Mouse (Mus musculus) midbrain, embryonic 13.5 days (tissue): ENCODE data around the gene Sgk2. TPM values are rescaled to one million over a fixed set of nuclear protein-coding genes. Genes with fewer than 3 reads are reported as not detected.
"Not testable (repeated sequence)": the region's sequence is repeated elsewhere in the genome, so short reads cannot be mapped to it uniquely, and the experiment has no call there.

Experiments
- ATAC-seq: fragments of 200-750 bp; cut with Nextera tagmentation; 2 replicates; pipeline ENCODE4 v1.8.0; 2017; ENCODE audit warnings: mild to moderate bottlenecking, moderate TSS enrichment, moderate library complexity
- H3K27ac ChIP-seq: fragments of 300-500 bp; sonication (generic); 2 replicates; pipeline ENCODE4 v1.5.1; 2015; ENCODE audit warnings: inconsistent platforms, mild to moderate bottlenecking, moderate library complexity
- H3K27me3 ChIP-seq: fragments of 300-500 bp; sonication (generic); 2 replicates; pipeline ENCODE4 v1.6.1; 2015; ENCODE audit warnings: mild to moderate bottlenecking, inconsistent platforms
- H3K36me3 ChIP-seq: fragments of 300-500 bp; sonication (generic); 2 replicates; pipeline ENCODE4 v1.6.1; 2015; ENCODE audit warnings: mild to moderate bottlenecking, inconsistent platforms
- H3K4me1 ChIP-seq: fragments of 300-500 bp; sonication (generic); replicated peaks from 2 replicates; pipeline ENCODE4 v1.6.1; 2015; ENCODE audit warnings: inconsistent platforms
- H3K4me2 ChIP-seq: fragments of 300-500 bp; sonication (generic); replicated peaks from 2 replicates; pipeline ENCODE4 v1.6.1; 2015; ENCODE audit warnings: moderate library complexity, mild to moderate bottlenecking, inconsistent platforms
- H3K4me3 ChIP-seq: fragments of 300-500 bp; sonication (generic); replicated peaks from 2 replicates; pipeline ENCODE4 v1.5.1; 2015; ENCODE audit warnings: mild to moderate bottlenecking, inconsistent platforms
- H3K9ac ChIP-seq: fragments of 300-500 bp; sonication (generic); replicated peaks from 2 replicates; pipeline ENCODE4 v1.6.1; 2015; ENCODE audit warnings: mild to moderate bottlenecking, inconsistent platforms
- H3K9me3 ChIP-seq: fragments of 300-500 bp; sonication (generic); 2 replicates; pipeline ENCODE4 v1.6.1; 2016; ENCODE audit warnings: mild to moderate bottlenecking, inconsistent platforms
- WGBS: fragments of 180-500 bp; shearing (Covaris S2); methylation state at CpG from one replicate; pipeline ENCODE4 v1.1.7; 2015; 5-methylcytosine and 5-hydroxymethylcytosine counted together
- polyA plus RNA-seq: library from polyadenylated mRNA; unstranded; fragments of >200 nt; fragmentation: Nextera tagmentation; extraction: Ambion mirVana; gene quantifications from 2 replicates; pipeline ENCODE4 v1.2.1, GENCODE M21; 2015

Sgk2 gene
- polyA plus RNA-seq, 1 experiment from 2014 or later, result not detected

DNA sequence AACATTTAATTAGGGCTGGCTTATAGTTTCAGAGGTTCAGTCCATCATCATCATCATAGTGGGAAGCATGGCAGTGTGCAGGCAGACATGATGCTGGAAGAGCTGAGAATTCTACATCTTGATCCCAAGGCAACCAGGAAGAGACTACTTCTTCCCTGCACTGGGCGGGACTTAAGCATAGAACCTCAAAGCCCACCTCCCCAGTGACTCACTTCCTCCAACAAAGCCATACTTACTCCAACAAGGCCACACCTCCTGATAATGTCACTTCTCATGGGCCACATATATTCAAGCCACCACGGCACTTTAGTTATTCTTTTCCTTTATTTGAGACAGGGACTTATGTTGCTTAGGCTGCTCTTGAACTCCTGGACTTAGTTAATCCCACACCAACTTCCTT lies 62.0 kb downstream of the Sgk2 start:
- no peaks in the 10 kb centered on the region for H3K9me3 ChIP-seq
- H3K27me3 ChIP-seq, result no peaks in the 10 kb centered on the region
- no peak overlapping the region for H3K4me2 ChIP-seq
- WGBS, result 83% methylated on average over 2 of the region's 2 CpGs
- ATAC-seq, result no peak
- H3K4me3 ChIP-seq, result no peak overlapping the region
- H3K27ac ChIP-seq, result no peak overlapping the region
- H3K4me1 ChIP-seq, result peaks cover 9% of the 10 kb centered on the region
- no peak overlapping the region for H3K9ac ChIP-seq
- peaks cover 34% of the 10 kb centered on the region for H3K36me3 ChIP-seq

DNA sequence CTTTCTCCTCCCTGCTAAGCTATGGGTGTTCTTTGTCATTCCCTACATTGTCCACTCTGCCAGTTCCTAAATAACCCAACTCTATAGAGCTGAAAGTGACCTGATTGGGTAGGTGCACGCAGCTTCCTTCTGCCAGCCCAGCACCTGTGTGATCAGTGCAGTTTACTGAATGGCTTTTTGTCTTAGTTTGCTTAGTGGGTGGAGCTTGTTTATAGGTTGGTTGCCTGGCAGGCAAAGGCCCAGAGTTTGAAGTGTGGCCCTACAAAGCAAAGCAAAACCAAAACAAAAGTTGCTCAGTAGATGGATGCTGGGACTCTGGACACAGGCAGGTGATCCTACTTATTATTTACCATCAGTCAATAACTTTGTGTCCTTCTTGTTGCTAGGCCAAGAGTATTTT lies 64.6 kb downstream of the Sgk2 start:
- H3K9ac ChIP-seq, result no peak overlapping the region
- ATAC-seq, result no peak

DNA sequence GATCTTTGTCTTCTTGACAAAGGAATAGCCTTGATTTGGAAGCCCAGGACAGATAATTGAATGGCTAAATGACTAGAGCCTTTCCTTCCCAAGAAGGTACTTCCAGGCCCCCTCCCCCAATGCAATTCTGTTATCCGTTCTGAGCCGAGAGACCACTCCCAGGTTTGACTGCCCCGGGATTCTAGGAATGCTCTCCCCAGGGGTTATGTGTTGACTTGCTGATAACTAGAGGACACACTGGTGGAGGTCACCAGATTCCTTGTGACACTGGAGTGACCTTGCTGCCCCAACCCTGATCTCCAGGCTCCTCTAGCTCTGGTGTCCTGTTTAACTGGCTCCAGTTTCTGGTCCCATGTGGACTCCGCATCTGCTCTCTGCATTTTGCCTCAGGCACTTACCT lies 65.0 kb downstream of the Sgk2 start:
- no peaks in the 10 kb centered on the region for H3K9me3 ChIP-seq
- H3K27me3 ChIP-seq, result 0 out of 2 replicates have a peak, but pooled peaks cover 5% of the 10 kb centered on the region
- H3K27ac ChIP-seq, result no peak overlapping the region
- no peak overlapping the region for H3K9ac ChIP-seq
- peaks cover 26% of the 10 kb centered on the region for H3K4me1 ChIP-seq
- 33% methylated on average over 4 of the region's 4 CpGs for WGBS
- H3K4me2 ChIP-seq, result no peak overlapping the region
- no peak overlapping the region for H3K4me3 ChIP-seq
- peaks cover 9% of the 10 kb centered on the region for H3K36me3 ChIP-seq
- ATAC-seq, result no peak

More for the DNA sequence above, 64.6 kb downstream of the Sgk2 start:
- no peak overlapping the region for H3K4me3 ChIP-seq
- 0 out of 2 replicates have a peak, but pooled peaks cover 5% of the 10 kb centered on the region for H3K27me3 ChIP-seq
- H3K9me3 ChIP-seq, result no peaks in the 10 kb centered on the region
- no peak overlapping the region for H3K4me2 ChIP-seq
- no peak overlapping the region for H3K27ac ChIP-seq
- peaks cover 26% of the 10 kb centered on the region for H3K4me1 ChIP-seq
- 79% methylated on average over 1 of the region's 1 CpGs for WGBS
- peaks cover 13% of the 10 kb centered on the region for H3K36me3 ChIP-seq

DNA sequence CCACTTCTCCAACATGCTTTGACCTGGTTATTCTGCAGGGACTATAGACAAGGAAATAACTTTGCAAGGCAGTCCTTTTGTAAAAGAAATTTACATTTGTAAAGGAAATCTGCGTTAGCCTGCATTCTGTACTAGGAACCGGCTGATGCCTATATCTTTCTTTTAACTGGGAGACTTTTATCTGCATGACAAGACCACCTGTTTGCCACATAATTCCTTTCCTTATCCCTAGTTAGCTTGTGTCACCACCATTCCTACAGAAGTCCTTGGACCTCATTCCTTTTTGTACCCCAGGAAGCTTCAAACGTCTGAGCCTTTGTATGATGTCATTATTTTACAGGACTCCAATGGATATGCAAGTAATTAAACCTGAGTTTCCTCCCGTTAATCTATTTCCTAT lies 65.7 kb downstream of the Sgk2 start:
- Histone ChIP-seq H3K4me2 (no peak overlapping the region), H3K4me3 (no peak overlapping the region), H3K4me1 (peaks cover 26% of the 10 kb centered on the region), H3K9me3 (no peaks in the 10 kb centered on the region), H3K27me3 (0 out of 2 replicates have a peak, but pooled peaks cover 5% of the 10 kb centered on the region), H3K36me3 (peaks cover 3% of the 10 kb centered on the region), H3K27ac (no peak overlapping the region), H3K9ac (no peak overlapping the region)
- ATAC-seq, result no peak
- WGBS, result 67% methylated on average over 4 of the region's 4 CpGs

DNA sequence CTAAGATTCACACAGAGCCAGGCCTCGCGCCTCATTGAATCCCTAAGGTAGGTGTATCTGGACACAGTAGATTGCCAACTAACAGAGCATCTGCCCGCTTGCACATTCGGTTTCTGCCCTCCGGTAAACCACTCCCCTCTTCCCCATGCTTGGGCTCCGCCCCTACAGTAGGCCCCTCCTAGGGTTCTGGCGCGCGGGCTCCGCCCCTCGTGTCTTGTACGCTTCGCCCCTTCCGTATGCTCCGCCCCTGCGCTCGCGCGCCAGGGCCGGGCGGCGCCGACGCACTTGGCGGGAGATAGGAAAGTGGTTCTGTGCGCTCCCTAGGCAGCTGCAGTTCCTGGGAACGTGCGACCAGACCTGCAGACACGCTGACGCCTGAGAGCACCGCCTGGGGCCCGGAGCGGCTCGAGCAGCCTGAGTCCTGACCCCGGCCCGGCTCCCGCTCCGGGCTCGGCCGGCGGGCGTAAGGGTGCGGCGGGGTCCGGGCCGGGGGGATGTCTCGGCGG lies 67.3 kb downstream of the Sgk2 start, which contains the start of gene Mybl2:
Mybl2 (plus strand) TSS at position 353 of the 506 bp plus-strand sequence.
- no peaks in the 10 kb centered on the region for H3K9me3 ChIP-seq

DNA sequence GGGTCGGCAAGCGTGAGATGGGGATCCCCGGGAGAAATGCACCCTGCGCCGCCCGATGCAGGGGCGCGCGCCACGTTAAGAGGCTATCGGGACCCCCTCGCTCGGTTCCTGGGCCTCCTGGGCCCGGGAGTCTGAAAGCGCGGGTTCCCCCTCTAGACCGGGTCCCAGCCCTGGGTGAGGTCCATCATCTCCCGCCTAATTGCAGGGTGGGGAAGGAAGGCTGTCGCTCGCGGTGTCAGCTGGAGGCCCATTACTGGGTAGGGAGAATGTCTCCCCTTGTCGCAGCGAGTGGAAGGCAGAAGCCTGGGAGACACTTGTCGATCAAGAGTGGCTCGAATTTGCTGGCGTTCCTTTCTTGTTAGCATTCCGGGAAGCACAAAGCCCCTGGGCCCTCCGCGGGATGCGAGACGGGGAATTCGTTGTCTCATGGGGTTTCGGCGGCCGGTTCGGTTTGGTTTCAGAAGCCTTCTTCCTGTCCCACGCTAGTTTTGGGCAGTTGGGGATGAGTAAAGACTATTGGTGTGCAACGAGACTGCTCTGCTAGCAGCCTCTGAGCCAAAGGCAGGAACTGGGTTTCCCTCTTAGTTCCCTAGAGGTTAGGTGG lies 67.9 kb downstream of the Sgk2 start:
- peak; percentile 51; the same call in 1 of the 2 replicates for ATAC-seq
- H3K27ac ChIP-seq, result no peak overlapping the region
- 0 out of 2 replicates have a peak, but pooled peaks cover 5% of the 10 kb centered on the region for H3K27me3 ChIP-seq
- peak overlapping the region; percentile 55 for H3K4me3 ChIP-seq
- peak overlapping the region; percentile 98 for H3K4me2 ChIP-seq
- peaks cover 3% of the 10 kb centered on the region; the same call in 1 of the 2 replicates for H3K36me3 ChIP-seq
- H3K4me1 ChIP-seq, result peaks cover 23% of the 10 kb centered on the region
- no peaks in the 10 kb centered on the region for H3K9me3 ChIP-seq
- peak overlapping the region; percentile 66 for H3K9ac ChIP-seq
- under 1% methylated on average over 24 of the region's 38 CpGs for WGBS

More for the DNA sequence above, 67.3 kb downstream of the Sgk2 start, which contains the start of gene Mybl2:
- Histone ChIP-seq H3K36me3 (peaks cover 3% of the 10 kb centered on the region; the same call in 1 of the 2 replicates), H3K9ac (peak within 1 kb of the TSS; percentile 66), H3K4me1 (peaks cover 23% of the 10 kb centered on the region), H3K27ac (no peak within 1 kb of the TSS), H3K4me3 (peak within 1 kb of the TSS; percentile 55), H3K4me2 (peak within 1 kb of the TSS; percentile 98), H3K27me3 (0 out of 2 replicates have a peak, but pooled peaks cover 5% of the 10 kb centered on the region)
- peak; percentile 97 for ATAC-seq
- WGBS, result under 1% methylated on average over 47 of the region's 48 CpGs

DNA sequence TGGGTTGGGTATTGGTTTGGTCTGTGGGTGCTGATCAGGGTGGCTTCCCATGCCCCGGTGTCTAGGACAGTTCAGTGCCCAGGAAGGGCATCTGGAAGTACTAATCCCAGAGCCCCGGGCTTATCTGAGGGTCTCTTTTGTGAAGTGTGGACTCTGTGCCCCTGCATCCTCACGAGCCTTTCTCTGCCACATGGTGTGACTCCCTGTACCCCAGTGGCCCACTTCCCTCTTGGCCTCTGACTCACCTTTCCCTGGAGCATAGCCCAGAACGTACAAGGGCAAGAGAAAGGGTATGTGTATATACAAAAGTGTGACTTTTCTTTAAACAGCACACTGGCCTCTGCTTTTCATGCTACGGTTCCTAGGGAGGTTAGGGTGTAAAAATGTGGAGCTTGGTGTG lies 68.6 kb downstream of the Sgk2 start:
- 0 out of 2 replicates have a peak, but pooled peaks cover 5% of the 10 kb centered on the region for H3K27me3 ChIP-seq
- H3K9ac ChIP-seq, result peak overlapping the region; percentile 66; the same call in 1 of the 2 replicates
- no peaks in the 10 kb centered on the region for H3K9me3 ChIP-seq
- H3K36me3 ChIP-seq, result no peaks in the 10 kb centered on the region
- H3K4me1 ChIP-seq, result peaks cover 23% of the 10 kb centered on the region
- no peak overlapping the region for H3K27ac ChIP-seq
- ATAC-seq, result no peak
- 29% methylated on average over 5 of the region's 5 CpGs for WGBS
- peak overlapping the region; percentile 55 for H3K4me3 ChIP-seq
- H3K4me2 ChIP-seq, result peak overlapping the region; percentile 98

DNA sequence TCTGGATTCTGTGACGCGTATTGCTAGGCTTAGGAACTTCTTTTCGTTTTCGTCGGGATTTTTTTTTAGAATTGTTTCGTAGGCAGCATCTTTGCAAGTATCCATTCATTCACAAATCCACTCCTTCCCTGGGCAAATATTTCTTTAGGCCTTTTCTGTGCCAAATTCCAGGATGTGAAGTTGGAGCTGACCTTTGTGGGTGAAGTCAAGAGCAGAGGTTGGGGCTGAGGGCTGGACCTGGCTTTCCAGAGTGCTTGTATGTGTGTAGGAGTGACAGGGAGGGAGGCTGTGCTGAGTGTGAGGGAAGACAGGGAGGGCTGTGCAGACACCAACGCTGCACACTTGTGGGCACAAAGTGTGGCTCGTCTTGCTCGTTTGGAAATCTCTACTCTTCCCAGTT lies 69.5 kb downstream of the Sgk2 start:
- 0 out of 2 replicates have a peak, but pooled peaks cover 5% of the 10 kb centered on the region for H3K27me3 ChIP-seq
- H3K36me3 ChIP-seq, result no peaks in the 10 kb centered on the region
- no peak for ATAC-seq
- no peak overlapping the region for H3K9ac ChIP-seq
- H3K9me3 ChIP-seq, result no peaks in the 10 kb centered on the region
- H3K4me3 ChIP-seq, result no peak overlapping the region
- H3K4me2 ChIP-seq, result no peak overlapping the region
- H3K27ac ChIP-seq, result no peak overlapping the region
- 86% methylated on average over 9 of the region's 9 CpGs for WGBS
- peaks cover 23% of the 10 kb centered on the region for H3K4me1 ChIP-seq

DNA sequence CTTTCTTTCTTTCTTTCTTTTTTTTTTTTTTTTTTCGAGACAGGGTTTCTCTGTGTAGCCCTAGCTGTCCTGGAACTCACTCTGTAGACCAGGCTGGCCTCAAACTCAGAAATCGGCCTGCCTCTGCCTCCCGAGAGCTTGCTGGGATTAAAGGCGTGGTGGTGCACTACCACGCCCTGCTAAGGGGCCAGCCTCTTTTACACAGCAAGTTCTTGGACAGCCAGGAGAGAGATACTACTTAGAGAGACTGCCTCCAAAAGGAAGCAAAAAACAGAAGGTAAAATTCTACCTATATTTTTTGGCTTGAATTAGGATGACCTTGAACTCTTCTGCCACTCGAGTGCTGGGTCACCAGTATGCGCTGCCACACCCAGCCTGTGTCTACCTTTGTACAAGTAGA lies 71.9 kb downstream of the Sgk2 start:
- H3K27me3 ChIP-seq, H3K27ac ChIP-seq, H3K4me2 ChIP-seq, H3K9me3 ChIP-seq, H3K9ac ChIP-seq, H3K36me3 ChIP-seq, ATAC-seq, H3K4me3 ChIP-seq: not testable (repeated sequence)
- peaks cover 18% of the 10 kb centered on the region for H3K4me1 ChIP-seq
- 96% methylated on average over 7 of the region's 7 CpGs for WGBS

DNA sequence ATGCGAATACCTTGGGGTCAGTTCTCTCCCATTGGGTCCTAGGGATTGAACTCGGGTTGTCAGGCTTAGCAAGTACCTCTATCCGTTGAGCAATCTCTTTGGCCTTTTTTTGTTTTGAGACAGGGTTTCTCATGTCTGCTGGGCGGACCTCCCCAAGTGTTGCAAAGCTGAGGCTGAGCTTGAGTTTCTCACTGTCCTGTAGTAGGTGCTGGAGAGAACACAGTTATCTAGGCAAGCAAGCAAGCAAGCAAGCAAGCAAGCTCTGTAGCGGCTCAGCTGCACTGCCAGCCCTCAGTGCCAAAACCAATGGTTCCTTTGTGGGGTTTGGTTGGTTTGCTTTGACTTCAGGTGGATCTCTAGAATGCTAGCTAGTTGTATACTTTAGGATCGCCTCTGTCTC lies 73.5 kb downstream of the Sgk2 start:
- Histone ChIP-seq H3K36me3 (peaks cover 8% of the 10 kb centered on the region), H3K27ac (no peak overlapping the region), H3K4me3 (no peak overlapping the region), H3K27me3 (no peaks in the 10 kb centered on the region), H3K4me1 (peaks cover 6% of the 10 kb centered on the region), H3K9me3 (no peaks in the 10 kb centered on the region), H3K4me2 (no peak overlapping the region), H3K9ac (no peak overlapping the region)
- ATAC-seq, result no peak
- 84% methylated on average over 6 of the region's 6 CpGs for WGBS

DNA sequence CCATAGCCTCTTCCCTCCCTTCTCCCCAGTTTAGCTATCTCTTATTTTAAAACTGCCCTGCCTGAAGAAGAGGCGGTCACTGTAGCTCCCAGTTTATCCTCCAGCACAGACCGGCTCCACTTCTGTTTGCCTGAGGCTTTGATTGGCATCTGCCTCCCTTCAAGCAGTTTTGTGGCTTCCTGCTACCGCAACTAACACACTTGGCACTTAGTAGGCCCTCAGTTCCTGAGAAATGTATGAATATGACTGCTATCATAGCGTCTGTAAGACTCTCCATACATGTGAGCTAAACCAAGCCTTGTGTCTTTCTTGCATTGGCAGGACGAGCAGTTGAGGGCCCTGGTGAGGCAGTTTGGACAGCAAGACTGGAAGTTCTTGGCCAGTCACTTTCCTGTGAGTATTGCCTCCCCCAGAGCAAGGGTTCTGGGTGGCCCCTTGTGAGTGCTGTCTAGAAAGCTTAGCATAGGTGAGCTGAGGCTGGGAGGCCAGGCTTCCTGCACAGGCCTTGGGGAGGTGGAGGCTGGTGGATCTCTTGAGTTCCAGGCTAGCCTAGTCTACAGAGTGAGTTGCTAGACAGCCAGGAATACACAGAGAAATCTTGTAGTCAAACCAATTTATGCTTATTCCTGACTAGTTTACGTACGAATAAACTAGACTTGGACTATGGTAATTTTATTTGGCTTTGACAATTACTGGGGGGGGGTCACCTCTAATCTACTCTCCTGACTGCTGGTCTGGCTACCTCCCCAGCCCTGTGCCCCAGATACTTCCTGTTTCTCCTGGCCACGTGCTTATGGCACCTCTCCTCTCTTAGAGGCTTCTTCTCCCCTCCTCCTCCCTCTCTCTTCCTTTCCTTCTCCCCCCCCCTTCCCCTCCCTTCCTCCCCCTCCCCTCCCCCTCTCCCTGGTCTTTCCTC lies 74.3 kb downstream of the Sgk2 start:
- Histone ChIP-seq H3K27me3 (no peaks in the 10 kb centered on the region), H3K9ac (no peak overlapping the region), H3K36me3 (peaks cover 13% of the 10 kb centered on the region), H3K4me3 (no peak overlapping the region), H3K4me1 (no peaks in the 10 kb centered on the region), H3K4me2 (no peak overlapping the region), H3K9me3 (no peaks in the 10 kb centered on the region), H3K27ac (no peak overlapping the region)
- ATAC-seq, result no peak
- WGBS, result 90% methylated on average over 8 of the region's 8 CpGs

DNA sequence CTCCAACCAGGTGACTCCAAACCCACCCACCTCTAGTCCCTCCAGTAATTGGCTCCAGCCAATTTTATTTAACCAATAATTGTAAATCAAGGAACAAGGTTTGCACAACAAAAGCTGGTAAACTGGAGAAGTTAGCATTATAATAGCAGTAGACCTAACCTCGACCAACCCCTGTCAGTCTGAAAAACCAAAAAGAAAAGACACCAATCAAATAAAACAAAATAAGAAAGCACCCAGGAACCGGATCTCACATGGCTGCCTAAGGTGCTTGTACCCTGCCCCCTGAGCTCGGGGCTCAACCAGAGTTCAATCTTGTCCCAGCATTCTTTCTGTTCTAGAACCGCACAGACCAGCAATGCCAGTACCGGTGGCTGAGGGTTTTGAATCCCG lies 75.0 kb downstream of the Sgk2 start:
- no peaks in the 10 kb centered on the region for H3K27me3 ChIP-seq
- 79% methylated on average over 6 of the region's 6 CpGs for WGBS
- H3K4me3 ChIP-seq, result no peak overlapping the region

More for the DNA sequence above, 75.0 kb downstream of the Sgk2 start:
- no peaks in the 10 kb centered on the region for H3K4me1 ChIP-seq
- peaks cover 13% of the 10 kb centered on the region for H3K36me3 ChIP-seq
- no peak overlapping the region for H3K4me2 ChIP-seq
- no peak overlapping the region for H3K27ac ChIP-seq
- no peak for ATAC-seq
- H3K9me3 ChIP-seq, result no peaks in the 10 kb centered on the region
- H3K9ac ChIP-seq, result no peak overlapping the region
